Mouse (Mus musculus) limb, embryonic 10.5 days (tissue): ENCODE data around the gene Mcemp1. TPM values are rescaled to one million over a fixed set of nuclear protein-coding genes. Genes with fewer than 3 reads are reported as not detected.

Experiments
- DNase-seq: peaks from one replicate; pipeline ENCODE4 v3.0.0-alpha.2; 2017; ENCODE audit warnings: low spot score
- H3K27ac ChIP-seq: fragments of 300-500 bp; sonication (generic); 2 replicates; pipeline ENCODE4 v1.5.1; 2016; ENCODE audit warnings: mild to moderate bottlenecking
- H3K27me3 ChIP-seq: fragments of 300-500 bp; sonication (generic); 2 replicates; pipeline ENCODE4 v1.6.1; 2016; ENCODE audit warnings: low read depth, mild to moderate bottlenecking; ENCODE audit not compliant: poor library complexity, severe bottlenecking
- H3K36me3 ChIP-seq: fragments of 300-500 bp; sonication (generic); 2 replicates; pipeline ENCODE4 v1.6.1; 2016; ENCODE audit warnings: mild to moderate bottlenecking, moderate library complexity
- H3K4me1 ChIP-seq: fragments of 300-500 bp; sonication (generic); 2 replicates; pipeline ENCODE4 v1.6.1; 2016
- H3K4me3 ChIP-seq: fragments of 300-500 bp; sonication (generic); 2 replicates; pipeline ENCODE4 v1.5.1; 2016; ENCODE audit warnings: mild to moderate bottlenecking, moderate library complexity
- H3K9me3 ChIP-seq: fragments of 300-500 bp; sonication (generic); replicated peaks from 2 replicates; pipeline ENCODE4 v1.6.1; 2016; ENCODE audit warnings: mild to moderate bottlenecking
- WGBS: fragments of 180-500 bp; shearing (Covaris S2); methylation state at CpG from one replicate; pipeline ENCODE4 v1.1.7; 2016; 5-methylcytosine and 5-hydroxymethylcytosine counted together
- polyA plus RNA-seq: library from polyadenylated mRNA; unstranded; fragments of >200 nt; fragmentation: Nextera tagmentation; extraction: Ambion mirVana; gene quantifications from 2 replicates; pipeline ENCODE4 v1.2.1, GENCODE M21; 2016

Mcemp1 gene
- polyA plus RNA-seq, 1 experiment from 2014 or later = not detected

DNA sequence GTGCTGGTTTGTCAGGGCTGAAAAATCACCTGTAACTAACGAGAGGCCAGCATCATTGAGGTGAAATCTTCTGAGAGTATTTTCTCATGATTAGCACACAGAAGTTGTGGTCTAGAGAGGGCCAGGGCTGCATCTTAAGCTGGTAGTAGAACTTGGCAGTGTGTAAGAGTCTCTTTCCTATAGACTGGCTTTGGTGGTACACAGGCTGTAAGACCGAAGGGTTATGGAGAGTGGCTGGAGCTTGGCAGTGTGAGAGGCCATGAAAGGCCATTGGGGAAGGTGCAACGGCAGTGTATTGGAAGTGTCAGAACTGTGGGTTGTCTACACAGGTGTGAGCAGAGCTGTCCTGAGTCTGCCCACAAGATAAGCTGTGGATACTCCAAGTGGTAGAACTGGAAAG is 44.8 kb downstream of the Mcemp1 start:
- Histone ChIP-seq H3K36me3 (no peaks in the 10 kb centered on the region), H3K27ac (no peak overlapping the region), H3K4me3 (no peak overlapping the region), H3K27me3 (no peaks in the 10 kb centered on the region), H3K9me3 (no peaks in the 10 kb centered on the region), H3K4me1 (no peaks in the 10 kb centered on the region)
- 89% methylated on average over 3 of the region's 3 CpGs for WGBS
- DNase-seq = no peak

DNA sequence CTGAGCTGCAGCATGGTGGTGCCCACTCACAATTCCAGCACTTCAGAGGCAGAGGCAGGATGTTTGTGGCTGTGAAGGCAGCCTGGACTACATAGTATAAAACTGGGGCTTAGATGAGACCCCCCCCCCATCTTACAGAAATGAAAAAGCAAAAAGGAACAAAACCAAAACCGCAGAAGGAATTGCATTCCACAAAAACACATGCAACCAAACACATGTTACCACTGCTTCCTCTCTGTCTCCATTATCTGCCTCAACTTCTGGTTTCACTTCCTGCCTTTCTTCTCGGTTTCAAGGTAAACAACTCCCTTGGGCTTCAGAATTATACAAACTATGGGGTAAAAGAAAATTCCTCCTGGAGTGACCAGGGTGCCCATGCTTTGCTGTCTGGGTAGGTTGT is 46.1 kb downstream of the Mcemp1 start:
- H3K9me3 ChIP-seq = no peaks in the 10 kb centered on the region
- no peak for DNase-seq
- no peak overlapping the region for H3K27ac ChIP-seq
- H3K27me3 ChIP-seq = no peaks in the 10 kb centered on the region
- 63% methylated on average over 2 of the region's 2 CpGs for WGBS
- H3K4me3 ChIP-seq = no peak overlapping the region
- H3K4me1 ChIP-seq = no peaks in the 10 kb centered on the region
- H3K36me3 ChIP-seq = no peaks in the 10 kb centered on the region

DNA sequence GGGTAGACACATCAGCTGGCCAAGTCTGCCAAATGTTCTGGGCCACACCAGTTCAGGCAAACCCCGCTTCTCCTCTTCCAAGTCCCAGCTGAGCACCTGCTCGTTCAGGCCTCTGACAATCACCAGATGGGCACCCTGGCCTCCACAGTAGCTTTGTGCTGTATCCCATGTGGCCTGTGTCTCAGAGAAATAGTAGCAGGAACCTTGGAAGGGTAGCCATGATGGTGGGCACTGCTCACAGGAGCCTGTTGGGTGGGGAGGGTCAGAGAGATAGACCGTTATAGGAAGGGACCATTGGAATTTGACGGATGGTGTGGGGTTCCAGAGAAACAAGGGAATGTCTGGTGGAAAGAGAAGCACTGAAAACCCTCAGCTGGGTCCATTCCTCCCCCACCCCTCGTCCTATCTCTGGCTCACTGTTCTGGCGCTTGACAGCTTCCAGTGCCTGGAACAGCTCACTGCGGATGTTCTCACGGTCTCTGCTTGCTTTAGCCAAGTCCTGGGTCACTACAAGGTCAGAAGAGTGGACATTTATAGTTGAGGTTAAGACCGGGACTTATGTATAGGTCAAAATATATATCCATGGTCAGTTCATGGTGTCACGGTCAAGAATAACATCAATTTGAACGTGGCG is 51.9 kb downstream of the Mcemp1 start:
- Histone ChIP-seq H3K9me3 (no peaks in the 10 kb centered on the region), H3K27ac (no peak overlapping the region), H3K4me1 (no peaks in the 10 kb centered on the region), H3K27me3 (no peaks in the 10 kb centered on the region), H3K36me3 (no peaks in the 10 kb centered on the region), H3K4me3 (no peak overlapping the region)
- 85% methylated on average over 12 of the region's 12 CpGs for WGBS
- DNase-seq = no peak

DNA sequence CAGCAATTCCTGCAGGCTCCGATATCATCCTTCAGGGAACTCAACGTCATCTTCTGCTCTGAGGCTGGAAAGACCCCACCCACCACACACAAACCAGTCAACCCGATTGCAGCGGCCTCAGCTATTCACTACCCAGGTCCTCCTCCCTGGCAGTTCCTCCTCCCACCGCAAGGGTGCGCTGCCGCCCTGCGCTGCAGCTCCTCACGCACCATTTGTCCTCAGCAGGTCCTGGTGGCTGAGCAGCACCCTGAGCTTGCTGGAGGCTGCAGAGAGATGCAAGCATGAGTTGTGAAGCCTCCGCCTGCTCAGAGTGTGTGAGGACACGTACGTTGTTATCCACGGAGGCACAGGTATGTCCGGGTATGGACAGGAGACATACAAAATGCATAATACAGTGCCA is 53.0 kb downstream of the Mcemp1 start:
- Histone ChIP-seq H3K4me1 (no peaks in the 10 kb centered on the region), H3K4me3 (no peak overlapping the region), H3K27ac (no peak overlapping the region), H3K9me3 (no peaks in the 10 kb centered on the region), H3K27me3 (no peaks in the 10 kb centered on the region), H3K36me3 (no peaks in the 10 kb centered on the region)
- peak; percentile 77 for DNase-seq
- 16% methylated on average over 14 of the region's 14 CpGs for WGBS

Other genes starting within 250 kb of the Mcemp1 start
- 6.3 and 7.6 TPM in 2 replicates for gene Pex11g, start 198.1 kb upstream of the Mcemp1 start, polyA plus RNA-seq
- not detected in 2 replicates for gene Tex45, start 194.9 kb upstream of the Mcemp1 start, polyA plus RNA-seq
- 71.3 and 80.8 TPM in 2 replicates for gene Zfp358, start 172.6 kb upstream of the Mcemp1 start, polyA plus RNA-seq
- gene Mcoln1, start 165.3 kb upstream of the Mcemp1 start, polyA plus RNA-seq = 59.4 and 71.5 TPM in 2 replicates
- gene Pnpla6, start 150.4 kb upstream of the Mcemp1 start, polyA plus RNA-seq = 17.7 and 21.1 TPM in 2 replicates
- 3.5 and 4.0 TPM in 2 replicates for gene C330021F23Rik, start 97.8 kb upstream of the Mcemp1 start, polyA plus RNA-seq
- 5.3 and 6.0 TPM in 2 replicates for gene Camsap3, start 78.5 kb upstream of the Mcemp1 start, polyA plus RNA-seq
- 76.0 and 78.7 TPM in 2 replicates for gene Xab2, start 44.4 kb upstream of the Mcemp1 start, polyA plus RNA-seq
- 92.1 and 92.9 TPM in 2 replicates for gene Pet100, start 44.2 kb upstream of the Mcemp1 start, polyA plus RNA-seq
- 1.0 and 1.3 TPM in 2 replicates for gene Pcp2, start 40.2 kb upstream of the Mcemp1 start, polyA plus RNA-seq
- gene Stxbp2, start 34.8 kb upstream of the Mcemp1 start, polyA plus RNA-seq = 28.6 and 29.8 TPM in 2 replicates
- 0.15 and 0.16 TPM in 2 replicates for gene Retn, start 10.0 kb upstream of the Mcemp1 start, polyA plus RNA-seq
- 11.0 and 12.6 TPM in 2 replicates for gene Fcor, start 6.6 kb downstream of the Mcemp1 start, polyA plus RNA-seq
- 44.3 and 46.0 TPM in 2 replicates for gene Trappc5, start 10.5 kb downstream of the Mcemp1 start, polyA plus RNA-seq
- 0.21 and 0.40 TPM in 2 replicates for gene Fcer2a, start 28.4 kb downstream of the Mcemp1 start, polyA plus RNA-seq
- not detected in 2 replicates for gene Clec4g, start 54.9 kb downstream of the Mcemp1 start, polyA plus RNA-seq
- gene Cd209a, start 83.2 kb downstream of the Mcemp1 start, polyA plus RNA-seq = not detected in 2 replicates
- gene Cd209e, start 188.6 kb downstream of the Mcemp1 start, polyA plus RNA-seq = not detected in 2 replicates
- not detected in 2 replicates for gene Cd209d, start 212.8 kb downstream of the Mcemp1 start, polyA plus RNA-seq